Mouse (Mus musculus) midbrain, embryonic 16.5 days (tissue): ENCODE measurements at regions not wholly inside any gene's neighbourhood (a gene's known extent, or its start where the extent isn't known, plus 50 kb on each side); places are given as distances from the start of the nearest gene placed in this dataset.

ENCODE experiments used
- ATAC-seq: fragments of 200-750 bp; cut with Nextera tagmentation; 2 replicates; pipeline ENCODE4 v1.8.0; 2017; ENCODE audit warnings: moderate TSS enrichment
- H3K27ac ChIP-seq: fragments of 300-500 bp; sonication (generic); 2 replicates; pipeline ENCODE4 v1.5.1; 2014; ENCODE audit warnings: mild to moderate bottlenecking, low read length, mixed read lengths
- H3K27me3 ChIP-seq: fragments of 300-500 bp; sonication (generic); 2 replicates; pipeline ENCODE4 v1.6.1; 2014; ENCODE audit warnings: low read depth, low read length, mixed read lengths; ENCODE audit not compliant: control insufficient read depth, insufficient read depth
- H3K36me3 ChIP-seq: fragments of 300-500 bp; sonication (generic); 2 replicates; pipeline ENCODE4 v1.6.1; 2014; ENCODE audit warnings: mild to moderate bottlenecking, low read length, moderate library complexity, mixed read lengths; ENCODE audit not compliant: control insufficient read depth, insufficient read depth
- H3K4me1 ChIP-seq: fragments of 300-500 bp; sonication (generic); 2 replicates; pipeline ENCODE4 v1.6.1; 2014; ENCODE audit warnings: mild to moderate bottlenecking, low read length, mixed read lengths; ENCODE audit not compliant: control insufficient read depth, insufficient read depth
- H3K4me2 ChIP-seq: fragments of 300-500 bp; sonication (generic); 2 replicates; pipeline ENCODE4 v1.6.1; 2014; ENCODE audit warnings: mild to moderate bottlenecking, low read length, mixed read lengths
- H3K4me3 ChIP-seq: fragments of 300-500 bp; sonication (generic); 2 replicates; pipeline ENCODE4 v1.5.1; 2014; ENCODE audit warnings: low read depth, mild to moderate bottlenecking, low read length, moderate library complexity, mixed read lengths
- H3K9ac ChIP-seq: fragments of 300-500 bp; sonication (generic); 2 replicates; pipeline ENCODE4 v1.6.1; 2014; ENCODE audit warnings: low read depth, low read length, mixed read lengths
- H3K9me3 ChIP-seq: fragments of 300-500 bp; sonication (generic); replicated peaks from 2 replicates; pipeline ENCODE4 v1.6.1; 2014; ENCODE audit warnings: mild to moderate bottlenecking, low read length, mixed read lengths; ENCODE audit not compliant: control insufficient read depth, poor library complexity, severe bottlenecking
- WGBS: fragments of 180-500 bp; shearing (Covaris S2); extraction: QIAGEN DNeasy Blood & Tissue Kit; methylation state at CpG from one replicate; pipeline ENCODE4 v1.1.7; 2014; 5-methylcytosine and 5-hydroxymethylcytosine counted together

GRCm38 (mm10) chr7:135924641-135925040 lies 208.5 kb upstream of the Mki67 start:
- no peak overlapping the region for H3K4me3 ChIP-seq
- H3K9me3 ChIP-seq = no peaks in the 10 kb centered on the region
- H3K27me3 ChIP-seq = no peaks in the 10 kb centered on the region
- no peak overlapping the region for H3K4me2 ChIP-seq
- no peaks in the 10 kb centered on the region for H3K4me1 ChIP-seq
- no peak overlapping the region for H3K9ac ChIP-seq
- ATAC-seq = no peak
- WGBS = 82% methylated on average over 4 of the region's 4 CpGs
- H3K27ac ChIP-seq = no peak overlapping the region
- H3K36me3 ChIP-seq = no peaks in the 10 kb centered on the region

DNA sequence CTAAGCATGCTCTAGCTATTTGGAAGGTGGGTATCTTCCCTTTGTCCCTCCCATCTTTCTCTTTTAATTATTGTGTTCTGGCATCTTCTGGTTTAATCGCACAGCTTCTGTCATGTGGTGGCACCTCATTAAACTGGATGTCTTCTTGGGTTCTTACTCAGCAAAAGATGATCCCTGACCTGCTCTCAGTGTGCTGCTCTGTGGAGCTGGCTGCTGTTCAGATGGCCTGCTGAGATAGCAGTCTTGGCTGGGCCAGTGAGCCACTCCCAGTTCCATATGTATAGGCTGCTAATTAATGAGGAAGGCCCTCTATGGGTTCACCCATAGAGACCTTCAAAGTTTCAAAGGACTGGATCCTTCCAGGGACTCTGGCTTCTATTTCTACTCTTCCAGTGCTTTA lies 213.9 kb upstream of the Mki67 start:
- Histone ChIP-seq H3K36me3 (no peaks in the 10 kb centered on the region), H3K27ac (no peak overlapping the region), H3K9ac (no peak overlapping the region), H3K4me1 (no peaks in the 10 kb centered on the region), H3K4me2 (no peak overlapping the region), H3K4me3 (no peak overlapping the region), H3K27me3 (no peaks in the 10 kb centered on the region), H3K9me3 (no peaks in the 10 kb centered on the region)
- 83% methylated on average over 1 of the region's 1 CpGs for WGBS
- no peak for ATAC-seq

- no peaks in the 10 kb centered on the region for H3K9me3 ChIP-seq
- H3K27me3 ChIP-seq = no peaks in the 10 kb centered on the region
- no peak overlapping the region for H3K27ac ChIP-seq
- H3K4me2 ChIP-seq = no peak overlapping the region
- 91% methylated on average over 5 of the region's 5 CpGs for WGBS
- no peak for ATAC-seq
- H3K36me3 ChIP-seq = no peaks in the 10 kb centered on the region
- no peak overlapping the region for H3K4me3 ChIP-seq
- no peak overlapping the region for H3K9ac ChIP-seq
- H3K4me1 ChIP-seq = no peaks in the 10 kb centered on the region
Measured at GRCm38 (mm10) chr7:135932595-135933175, 216.5 kb upstream of the Mki67 start.

- ATAC-seq = no peak
- WGBS = 76% methylated on average over 1 of the region's 1 CpGs
- no peaks in the 10 kb centered on the region for H3K9me3 ChIP-seq
Measured at GRCm38 (mm10) chr7:135935180-135935579, 219.0 kb upstream of the Mki67 start.

GRCm38 (mm10) chr7:135937465-135937864 lies 221.3 kb upstream of the Mki67 start:
- no peak overlapping the region for H3K4me3 ChIP-seq
- no peaks in the 10 kb centered on the region for H3K27me3 ChIP-seq
- H3K36me3 ChIP-seq = no peaks in the 10 kb centered on the region
- no peak overlapping the region for H3K27ac ChIP-seq
- no peak overlapping the region for H3K4me2 ChIP-seq
- no peak overlapping the region for H3K9ac ChIP-seq
- no peaks in the 10 kb centered on the region for H3K4me1 ChIP-seq
- H3K9me3 ChIP-seq = no peaks in the 10 kb centered on the region
- WGBS = 94% methylated on average over 3 of the region's 3 CpGs
- ATAC-seq = no peak

More at GRCm38 (mm10) chr7:135935180-135935579, 219.0 kb upstream of the Mki67 start:
- H3K36me3 ChIP-seq = no peaks in the 10 kb centered on the region
- H3K27ac ChIP-seq = no peak overlapping the region
- H3K4me3 ChIP-seq = no peak overlapping the region
- H3K9ac ChIP-seq = no peak overlapping the region
- H3K4me1 ChIP-seq = no peaks in the 10 kb centered on the region
- H3K4me2 ChIP-seq = no peak overlapping the region
- H3K27me3 ChIP-seq = no peaks in the 10 kb centered on the region

GRCm38 (mm10) chr7:135939341-135939740 lies 223.2 kb upstream of the Mki67 start:
- Histone ChIP-seq H3K27ac (no peak overlapping the region), H3K27me3 (no peaks in the 10 kb centered on the region), H3K9me3 (no peaks in the 10 kb centered on the region), H3K36me3 (no peaks in the 10 kb centered on the region), H3K9ac (no peak overlapping the region), H3K4me1 (no peaks in the 10 kb centered on the region), H3K4me3 (no peak overlapping the region), H3K4me2 (no peak overlapping the region)
- no peak for ATAC-seq
- 76% methylated on average over 5 of the region's 5 CpGs for whole genome bisulfite sequencing

DNA sequence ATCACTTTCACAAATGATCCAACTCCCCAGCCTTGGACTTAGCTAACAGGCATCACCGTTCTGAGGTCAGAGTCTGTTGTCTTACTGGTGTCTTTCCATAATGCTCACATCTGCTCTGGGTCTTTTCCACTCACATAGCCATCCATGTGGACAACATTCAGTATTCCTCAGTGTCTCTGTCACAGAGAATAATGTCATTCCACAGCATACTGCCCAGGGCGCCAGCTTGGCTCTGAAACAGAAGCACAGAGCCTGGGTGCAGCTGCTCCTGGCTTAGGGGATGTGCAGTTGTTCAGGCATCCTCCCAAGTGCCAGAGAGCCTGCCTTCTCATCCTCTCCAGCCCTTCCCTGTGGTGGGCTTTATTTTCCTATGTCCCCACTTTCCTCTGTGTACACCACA lies 226.7 kb upstream of the Mki67 start:
- 78% methylated on average over 2 of the region's 2 CpGs for WGBS
- ATAC-seq = no peak
- no peak overlapping the region for H3K9ac ChIP-seq

GRCm38 (mm10) chr7:135946071-135946646 lies 230.0 kb upstream of the Mki67 start:
- Histone ChIP-seq H3K9ac (no peak overlapping the region), H3K4me2 (no peak overlapping the region), H3K4me1 (no peaks in the 10 kb centered on the region), H3K27me3 (no peaks in the 10 kb centered on the region), H3K36me3 (no peaks in the 10 kb centered on the region), H3K27ac (no peak overlapping the region), H3K4me3 (no peak overlapping the region), H3K9me3 (no peaks in the 10 kb centered on the region)
- 84% methylated on average over 5 of the region's 5 CpGs for WGBS
- no peak for ATAC-seq

More for the DNA sequence above, 226.7 kb upstream of the Mki67 start:
- Histone ChIP-seq H3K9me3 (no peaks in the 10 kb centered on the region), H3K27me3 (no peaks in the 10 kb centered on the region), H3K27ac (no peak overlapping the region), H3K4me2 (no peak overlapping the region), H3K4me3 (no peak overlapping the region), H3K36me3 (no peaks in the 10 kb centered on the region), H3K4me1 (no peaks in the 10 kb centered on the region)

DNA sequence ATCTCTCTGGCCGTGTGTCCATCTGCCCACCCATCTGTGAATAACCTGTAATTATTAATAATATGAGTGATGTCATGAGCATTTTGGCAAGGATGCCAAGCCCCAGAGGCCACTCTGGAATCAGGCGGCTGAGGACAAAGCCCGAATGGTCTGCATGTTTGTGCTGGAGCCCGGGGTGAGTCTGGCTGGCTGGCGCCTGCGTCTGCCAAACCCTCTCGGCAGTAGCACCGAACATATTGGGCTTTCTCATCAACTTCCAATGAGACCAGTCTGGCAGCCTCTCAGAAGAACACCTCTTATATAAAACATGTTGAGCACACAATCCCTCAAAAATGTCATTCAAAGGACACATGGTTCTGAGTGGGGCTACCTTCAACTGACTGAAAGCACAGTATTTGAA lies 244.9 kb upstream of the Mki67 start:
- 63% methylated on average over 8 of the region's 8 CpGs for WGBS
- no peak overlapping the region for H3K9ac ChIP-seq
- H3K27ac ChIP-seq = no peak overlapping the region
- no peaks in the 10 kb centered on the region for H3K36me3 ChIP-seq
- H3K27me3 ChIP-seq = no peaks in the 10 kb centered on the region
- H3K9me3 ChIP-seq = no peaks in the 10 kb centered on the region
- no peak overlapping the region for H3K4me2 ChIP-seq
- no peak overlapping the region for H3K4me3 ChIP-seq
- peaks cover 7% of the 10 kb centered on the region for H3K4me1 ChIP-seq
- no peak for ATAC-seq
